30 mouse cellular contexts compared by ENCODE assay signal in the genomic region with DNA sequence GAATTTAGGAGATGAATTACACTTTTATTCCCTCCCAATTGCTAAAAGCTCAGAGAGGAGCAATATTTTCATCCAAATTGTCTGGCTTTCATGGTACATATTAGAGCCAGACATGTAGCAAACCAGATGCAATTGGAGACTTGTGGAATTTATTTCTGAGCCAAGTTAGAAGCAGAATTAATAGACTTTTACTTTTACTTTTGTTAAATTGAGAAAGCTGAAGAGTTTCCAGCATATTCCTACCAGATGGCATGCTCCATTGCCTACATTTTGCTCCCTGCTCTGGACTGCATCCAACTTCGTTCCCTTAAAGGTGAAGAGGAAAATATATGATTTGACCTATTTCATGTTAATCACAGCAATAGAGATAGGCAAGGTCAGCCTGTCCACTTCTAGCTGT.
DNase-seq lines count a peak whose midpoint lies in the region; ATAC-seq and TF ChIP-seq lines count a peak whose summit lies in the region.
"Had no signal": no experiment of that assay in that cellular context is flagged by ENCODE, and none has a peak within 500 bp of the region (broad histone marks: within the 10 kb centered on the region; RNA-seq: fewer than 3 reads in every experiment).

No protein-coding gene starts in this region.

- no peak overlapping the region for H3K9ac ChIP-seq in embryonic facial prominence, embryonic 14.5 days (ENCODE audit: low read depth, low read length)
- no peak overlapping the region for H3K9ac ChIP-seq in limb, embryonic 14.5 days (ENCODE audit: low read depth, low read length, severe bottlenecking)
- H3K9ac ChIP-seq: embryonic facial prominence, embryonic 12.5 days; heart, embryonic 13.5 days; hindbrain, embryonic 13.5 days; kidney, embryonic 15.5 days; neural tube, embryonic 13.5 days; stomach, embryonic 15.5 days had no signal

- no peaks in the 10 kb centered on the region for H3K27me3 ChIP-seq in embryonic facial prominence, embryonic 14.5 days (replicated peaks; ENCODE audit: control insufficient read depth, insufficient read depth, low read length)
- H3K27me3 ChIP-seq in embryonic facial prominence, embryonic 10.5 days (replicated peaks; ENCODE audit: low read depth, poor library complexity, severe bottlenecking): no peaks in the 10 kb centered on the region
- no peaks in the 10 kb centered on the region for H3K27me3 ChIP-seq in limb, embryonic 14.5 days (ENCODE audit: control insufficient read depth, insufficient read depth, low read length)
- no peaks in the 10 kb centered on the region for H3K27me3 ChIP-seq in limb, embryonic 10.5 days (ENCODE audit: low read depth, poor library complexity, severe bottlenecking)
- H3K27me3 ChIP-seq: embryonic facial prominence, embryonic 12.5 days; heart, embryonic 13.5 days; hindbrain, embryonic 13.5 days; kidney, embryonic 15.5 days; neural tube, embryonic 13.5 days; stomach, embryonic 15.5 days had no signal

- no peaks in the 10 kb centered on the region for H3K36me3 ChIP-seq in embryonic facial prominence, embryonic 14.5 days (ENCODE audit: control insufficient read depth, insufficient read depth, low read length)
- H3K36me3 ChIP-seq in embryonic facial prominence, embryonic 10.5 days (replicated peaks): no peaks in the 10 kb centered on the region
- H3K36me3 ChIP-seq in limb, embryonic 14.5 days (ENCODE audit: control insufficient read depth, insufficient read depth, low read length): no peaks in the 10 kb centered on the region
- H3K36me3 ChIP-seq in limb, embryonic 10.5 days: no peaks in the 10 kb centered on the region
- H3K36me3 ChIP-seq: embryonic facial prominence, embryonic 12.5 days; heart, embryonic 13.5 days; hindbrain, embryonic 13.5 days; kidney, embryonic 15.5 days; midbrain, embryonic 10.5 days; neural tube, embryonic 13.5 days; stomach, embryonic 15.5 days had no signal

- TF ChIP-seq POLR2A in limb, embryonic 14.5 days (IDR thresholded peaks at IDR 0.05; ENCODE audit: borderline replicate concordance, extremely low read depth, insufficient read depth, insufficient read length): no peak

- peak; percentile 44 for DNase-seq in embryonic facial prominence, embryonic 14.5 days (ENCODE audit: low spot score)
- no peak for DNase-seq in embryonic facial prominence, embryonic 10.5 days (ENCODE audit: low spot score)
- DNase-seq in heart, adult 9 months (ENCODE audit: low spot score in 2 of 2): peak; percentile 8 to 21
- no peak for DNase-seq in heart, adult 11 months
- DNase-seq in limb, embryonic 14.5 days (ENCODE audit: low spot score): peak; percentile 47
- no peak for DNase-seq in limb, embryonic 10.5 days (ENCODE audit: low spot score)
- peak; percentile 10 for DNase-seq in telencephalon, adult 2 months (ENCODE audit: low read depth, low spot score)
- DNase-seq in retina, postnatal 1 day: no peak
- DNase-seq: adrenal gland, adult 2 months; cerebellum, adult 9-11 months; gastrocnemius, postnatal 36 days; kidney, adult 11 months; kidney, postnatal 36 days; left cerebral cortex, postnatal 4 days; lung, postnatal 10 days; right cerebral cortex, adult 18-20 months; right cerebral cortex, postnatal 4 days; thymus, adult 18-20 months; thymus, postnatal 4 days had no signal

- no peak overlapping the region for H3K4me2 ChIP-seq in embryonic facial prominence, embryonic 14.5 days (ENCODE audit: low read depth, low read length)
- H3K4me2 ChIP-seq in limb, embryonic 14.5 days (replicated peaks; ENCODE audit: low read depth, low read length, severe bottlenecking): no peak overlapping the region
- H3K4me2 ChIP-seq: embryonic facial prominence, embryonic 12.5 days; heart, embryonic 13.5 days; hindbrain, embryonic 13.5 days; kidney, embryonic 15.5 days; neural tube, embryonic 13.5 days; stomach, embryonic 15.5 days had no signal

- WGBS in embryonic facial prominence, embryonic 14.5 days: 77% methylated on average over 1 of the region's 1 CpGs
- 93% methylated on average over 1 of the region's 1 CpGs for WGBS in embryonic facial prominence, embryonic 10.5 days
- 57% methylated on average over 1 of the region's 1 CpGs for WGBS in limb, embryonic 14.5 days
- 83% methylated on average over 1 of the region's 1 CpGs for WGBS in limb, embryonic 10.5 days

- H3K4me3 ChIP-seq in embryonic facial prominence, embryonic 14.5 days (ENCODE audit: low read depth, low read length): no peak overlapping the region
- no peak overlapping the region for H3K4me3 ChIP-seq in embryonic facial prominence, embryonic 10.5 days
- no peak overlapping the region for H3K4me3 ChIP-seq in limb, embryonic 14.5 days (replicated peaks; ENCODE audit: low read length)
- H3K4me3 ChIP-seq in limb, embryonic 10.5 days: no peak overlapping the region
- H3K4me3 ChIP-seq: embryonic facial prominence, embryonic 12.5 days; erythroblast, embryonic 14.5 days; heart, embryonic 13.5 days; hindbrain, embryonic 13.5 days; kidney, embryonic 15.5 days; left cerebral cortex, adult 2 months; midbrain, embryonic 10.5 days; myocyte; neural tube, embryonic 13.5 days; stomach, embryonic 15.5 days had no signal

- H3K27ac ChIP-seq in embryonic facial prominence, embryonic 14.5 days (replicated peaks; ENCODE audit: low read depth, low read length): no peak overlapping the region
- no peak overlapping the region for H3K27ac ChIP-seq in embryonic facial prominence, embryonic 10.5 days (replicated peaks)
- no peak overlapping the region for H3K27ac ChIP-seq in limb, embryonic 14.5 days (replicated peaks; ENCODE audit: low read depth, low read length)
- no peak overlapping the region for H3K27ac ChIP-seq in limb, embryonic 10.5 days
- H3K27ac ChIP-seq: embryonic facial prominence, embryonic 12.5 days; heart, embryonic 13.5 days; hindbrain, embryonic 13.5 days; kidney, embryonic 15.5 days; left cerebral cortex, adult 2 months; midbrain, embryonic 10.5 days; neural tube, embryonic 13.5 days; stomach, embryonic 15.5 days had no signal

- no peaks in the 10 kb centered on the region for H3K9me3 ChIP-seq in embryonic facial prominence, embryonic 14.5 days (ENCODE audit: control insufficient read depth, low read length)
- H3K9me3 ChIP-seq in embryonic facial prominence, embryonic 10.5 days: no peaks in the 10 kb centered on the region
- H3K9me3 ChIP-seq in limb, embryonic 14.5 days (ENCODE audit: control insufficient read depth, low read length): no peaks in the 10 kb centered on the region
- no peaks in the 10 kb centered on the region for H3K9me3 ChIP-seq in limb, embryonic 10.5 days (replicated peaks)
- H3K9me3 ChIP-seq: embryonic facial prominence, embryonic 12.5 days; heart, embryonic 13.5 days; hindbrain, embryonic 13.5 days; kidney, embryonic 15.5 days; midbrain, embryonic 10.5 days; neural tube, embryonic 13.5 days; stomach, embryonic 15.5 days had no signal

- H3K4me1 ChIP-seq in embryonic facial prominence, embryonic 14.5 days (ENCODE audit: control insufficient read depth, insufficient read depth, low read length): no peaks in the 10 kb centered on the region
- no peaks in the 10 kb centered on the region for H3K4me1 ChIP-seq in embryonic facial prominence, embryonic 10.5 days
- 0 out of 2 replicates have a peak, but pooled peaks cover 4% of the 10 kb centered on the region for H3K4me1 ChIP-seq in limb, embryonic 14.5 days (ENCODE audit: control insufficient read depth, insufficient read depth, low read length)
- H3K4me1 ChIP-seq in limb, embryonic 10.5 days: no peaks in the 10 kb centered on the region
- H3K4me1 ChIP-seq: embryonic facial prominence, embryonic 12.5 days; heart, embryonic 13.5 days; hindbrain, embryonic 13.5 days; kidney, embryonic 15.5 days; midbrain, embryonic 10.5 days; neural tube, embryonic 13.5 days; stomach, embryonic 15.5 days had no signal

- no peak for ATAC-seq in embryonic facial prominence, embryonic 14.5 days (ENCODE audit: low read depth)
- ATAC-seq in limb, embryonic 14.5 days (ENCODE audit: low FRiP score, low read depth): no peak
- ATAC-seq: midbrain, embryonic 16.5 days had no signal

Comparison
In these comparisons a context has a peak if more than half of its experiments do, and no peak if none do; other contexts are left out.
1. DNase-seq: peak in embryonic facial prominence, embryonic 14.5 days (single experiment), heart, adult 9 months (2 of 2), limb, embryonic 14.5 days (single experiment) and telencephalon, adult 2 months (single experiment); none in embryonic facial prominence, embryonic 10.5 days (single experiment), heart, adult 11 months (single experiment), limb, embryonic 10.5 days (single experiment) and retina, postnatal 1 day (single experiment).